Mouse (Mus musculus): ENCODE measurements around the gene Setdb2.

Gene Setdb2

DNA sequence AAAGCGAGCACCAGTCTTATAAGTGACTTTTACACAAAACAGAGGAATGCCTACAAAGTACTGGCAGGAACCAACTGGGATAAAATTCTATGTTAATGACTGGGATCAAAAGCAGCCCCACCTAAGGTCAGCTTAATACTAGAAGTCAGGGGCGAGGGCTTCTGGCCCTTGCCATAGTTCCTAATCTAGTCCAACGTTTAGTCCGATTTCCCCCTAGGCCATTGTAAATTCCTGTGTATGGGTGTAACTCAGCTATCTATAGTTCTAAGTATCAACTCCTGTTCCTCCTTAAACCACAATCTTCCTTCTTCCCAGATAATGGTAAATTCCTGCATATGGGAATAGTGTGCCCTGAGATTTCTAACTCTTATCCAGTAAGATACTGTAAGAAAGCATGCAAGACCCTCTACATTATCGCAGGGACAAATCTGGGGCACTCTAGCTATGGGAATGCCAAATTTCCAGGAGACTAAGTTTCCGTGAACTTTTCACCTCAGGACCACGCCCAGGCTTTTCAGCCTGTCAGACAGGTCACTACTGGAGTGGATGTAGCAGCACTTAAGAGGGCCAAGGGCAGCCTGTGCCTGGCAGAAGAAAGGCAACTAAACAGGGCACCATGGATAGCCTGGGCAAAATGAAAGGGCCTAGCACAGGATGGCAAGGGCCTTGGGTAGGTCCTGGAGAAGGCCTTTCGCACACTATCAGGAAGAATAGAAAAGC is 74.1 kb downstream of the Setdb2 start:
- no peak for DNase-seq

DNA sequence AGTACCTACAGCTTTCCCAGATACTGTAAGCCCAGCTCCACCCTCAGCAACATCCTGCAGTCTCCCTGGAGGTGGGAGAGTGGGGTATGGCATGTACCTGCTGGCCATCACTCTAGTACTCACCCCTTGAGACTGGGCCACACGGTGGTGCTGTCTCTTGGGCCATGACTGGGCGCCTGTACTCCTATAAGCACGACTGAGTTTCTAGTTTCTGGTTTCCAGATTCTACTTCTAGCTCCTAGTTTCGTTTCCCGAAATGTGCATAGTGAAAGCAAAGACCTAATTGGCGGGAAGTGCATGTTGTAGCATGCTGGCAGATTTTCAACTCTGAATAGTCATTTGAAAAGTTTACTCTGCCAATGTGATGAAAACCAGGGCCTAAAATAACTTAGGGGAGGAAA is 75.4 kb downstream of the Setdb2 start, which contains the start of gene Phf11d:
Phf11d (minus strand) TSS at position 227 of the 401 bp plus-strand sequence.
- peak in 1 of 2 experiments; percentile 27 for DNase-seq

Measured in spleen, adult 18-20 months (tissue).